Mouse (Mus musculus) kidney, adult 11 months (tissue): ENCODE measurements around the gene 4921524J17Rik.

ENCODE experiments used
- DNase-seq: peaks from one replicate; pipeline ENCODE4 v3.0.0; 2022

The 4921524J17Rik gene

DNA sequence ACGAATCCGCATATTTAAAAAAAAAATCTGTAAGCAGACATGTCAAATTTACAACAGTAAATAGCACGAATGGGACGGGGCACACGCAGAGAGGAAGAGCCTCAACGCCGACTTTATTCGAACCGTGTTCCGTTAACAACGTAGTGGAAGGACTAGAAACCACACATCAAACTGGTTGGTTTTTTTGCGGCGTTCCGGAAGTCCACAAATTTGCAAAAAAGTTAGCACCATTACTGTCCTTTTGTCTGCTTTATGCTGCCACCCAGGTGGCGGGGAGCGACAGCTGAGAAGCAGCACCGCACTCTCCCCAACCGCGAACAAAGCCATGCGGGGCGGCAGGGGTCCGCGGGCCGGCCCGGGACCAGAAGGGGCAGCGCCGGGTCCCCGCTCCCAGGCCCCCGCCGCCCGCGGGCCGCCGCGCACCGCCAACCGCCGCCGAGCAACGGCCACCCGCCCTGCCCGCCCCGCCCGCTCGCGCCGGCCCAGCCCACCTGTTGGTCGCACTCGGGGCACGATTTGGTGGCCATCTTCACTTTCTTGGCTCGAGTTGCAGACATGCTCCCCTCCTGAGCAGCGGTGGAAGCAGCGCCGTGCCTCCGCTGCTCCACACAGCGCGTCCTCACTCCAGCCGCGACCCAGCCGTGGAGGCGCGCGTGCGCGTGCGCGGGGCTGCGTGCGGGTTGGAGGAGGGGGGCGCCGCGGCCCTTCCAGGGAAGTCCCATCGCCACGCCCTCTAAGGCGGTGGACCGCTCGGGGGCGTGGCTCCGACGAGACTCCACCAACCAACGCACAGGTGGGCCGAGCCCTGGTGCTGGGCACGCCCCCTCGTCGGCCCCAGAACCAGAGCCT is at the start of gene 4921524J17Rik:
4921524J17Rik (minus strand) TSS at position 666 of the 849 bp plus-strand sequence.
- DNase-seq = peak; percentile 97

DNA sequence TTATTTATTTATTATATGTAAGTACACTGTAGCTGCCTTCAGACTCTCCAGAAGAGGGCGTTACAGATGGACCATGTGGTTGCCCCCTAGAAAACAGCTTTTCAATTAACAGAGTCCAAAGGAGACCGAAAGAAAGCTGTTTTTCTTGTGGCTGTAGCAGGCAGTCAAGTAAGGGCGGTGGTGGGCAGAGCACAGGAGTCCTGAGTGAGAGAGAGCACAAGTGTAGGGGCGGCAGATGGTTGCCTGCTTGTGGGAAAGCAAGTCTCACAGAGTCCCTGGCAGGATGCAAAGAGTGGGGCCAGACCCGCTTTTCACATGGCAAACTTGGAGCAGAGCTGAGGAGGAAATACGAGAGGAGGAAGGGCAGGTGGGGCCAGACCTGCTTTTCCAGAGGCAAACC is 49.8 kb upstream of the 4921524J17Rik start:
- no peak for DNase-seq

DNA sequence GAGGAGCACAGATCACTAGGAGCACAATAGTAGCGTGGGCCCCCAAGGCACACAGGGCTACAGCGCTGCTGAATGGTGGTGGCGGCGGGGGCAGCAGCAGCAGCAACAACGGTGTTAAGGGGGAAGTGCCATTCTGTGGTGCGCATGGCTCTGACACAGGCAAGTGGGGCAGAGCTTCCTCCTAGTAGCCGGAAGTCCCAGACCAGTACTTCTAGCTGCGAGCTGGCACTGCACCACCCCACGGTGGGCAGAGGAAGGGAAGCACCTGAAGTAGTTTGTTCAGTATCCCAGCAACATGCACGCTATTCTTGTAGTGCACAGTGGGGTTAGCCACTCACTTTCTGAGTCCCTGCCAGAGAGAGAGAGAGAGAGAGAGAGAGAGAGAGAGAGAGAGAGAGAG is 49.3 kb upstream of the 4921524J17Rik start:
- no peak for DNase-seq

DNA sequence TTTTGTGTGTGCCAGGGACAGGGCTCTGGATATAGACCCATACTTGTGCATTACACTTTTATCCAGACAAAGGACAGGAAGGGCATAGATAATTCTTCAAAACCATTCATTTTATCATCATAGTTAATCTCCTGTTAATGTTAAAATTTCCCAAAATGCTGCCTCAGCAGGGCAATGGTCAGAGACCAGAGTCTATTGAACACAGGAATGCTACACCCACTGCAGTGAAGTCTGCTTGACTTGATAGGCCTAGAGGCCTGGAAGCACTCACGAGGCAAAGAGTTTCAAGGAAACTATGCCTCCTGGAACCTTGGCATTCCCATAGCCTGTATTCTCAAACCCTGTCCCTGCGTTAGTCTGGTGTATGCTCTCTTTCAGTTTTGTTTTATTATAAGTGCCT is 47.1 kb upstream of the 4921524J17Rik start:
- DNase-seq = peak; percentile 63

DNA sequence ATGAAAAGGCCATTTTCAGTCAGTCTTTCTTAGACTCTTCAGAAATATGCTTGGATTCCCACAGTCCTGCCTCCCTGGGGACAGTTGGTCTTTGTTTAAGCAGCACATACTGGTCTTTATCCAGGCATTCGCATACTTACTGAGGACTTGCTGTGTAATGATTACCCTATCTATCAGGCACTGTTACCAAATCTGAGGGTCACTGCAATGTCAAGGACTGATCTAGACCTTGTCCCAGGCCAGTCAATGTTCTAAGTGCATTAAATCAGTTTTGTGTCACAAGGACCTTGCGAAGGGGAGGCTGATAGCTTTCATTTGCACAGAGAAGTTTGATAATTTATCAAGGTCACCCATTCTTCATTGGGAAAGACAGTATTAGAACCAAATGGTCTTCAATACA is 45.8 kb upstream of the 4921524J17Rik start:
- no peak for DNase-seq

DNA sequence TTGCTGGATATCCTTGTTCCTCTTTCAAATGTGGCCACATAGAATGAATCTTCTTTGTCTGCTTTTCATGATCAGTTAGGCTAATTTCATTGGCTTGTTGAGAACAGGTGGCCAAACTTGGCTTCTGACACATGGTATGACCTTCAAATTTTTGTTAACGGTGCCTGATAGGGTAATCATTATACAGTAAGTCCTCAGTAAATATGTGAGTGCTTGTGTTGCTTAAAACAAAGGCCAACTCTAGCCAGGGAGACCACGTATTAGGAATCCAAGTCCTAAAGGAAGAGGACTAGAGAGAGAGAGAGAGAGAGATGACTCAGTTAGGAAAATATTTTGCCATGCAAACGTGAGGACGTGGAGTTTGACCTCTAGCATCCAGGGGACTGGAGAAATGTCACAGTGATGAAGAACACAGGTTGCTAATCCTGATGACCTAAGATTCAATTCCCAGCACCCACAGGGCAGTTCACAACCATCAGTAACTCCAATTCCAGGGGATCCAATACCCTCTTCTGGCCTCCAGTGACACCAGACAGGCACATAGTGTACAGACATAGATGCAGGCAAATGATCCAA is 44.4 kb upstream of the 4921524J17Rik start:
- no peak for DNase-seq

DNA sequence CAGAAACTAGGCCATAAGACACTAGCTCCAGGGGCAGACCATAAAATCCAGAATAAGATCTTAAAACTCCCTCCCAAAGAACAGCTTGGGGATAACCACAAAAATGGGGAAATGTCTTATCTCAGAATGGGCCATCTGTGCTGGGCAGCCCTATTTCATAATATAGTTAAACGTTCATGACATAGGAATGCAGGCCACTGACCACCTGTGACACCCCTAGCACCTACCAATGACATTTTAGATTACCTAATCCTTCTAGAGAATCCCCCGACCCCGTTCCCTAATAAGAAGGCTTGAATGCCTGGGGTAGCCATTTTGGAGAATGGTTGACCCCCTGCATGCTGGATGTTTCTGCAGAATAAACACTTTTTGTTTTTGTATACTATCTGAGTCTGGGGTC is 42.3 kb upstream of the 4921524J17Rik start:
- DNase-seq = no peak

DNA sequence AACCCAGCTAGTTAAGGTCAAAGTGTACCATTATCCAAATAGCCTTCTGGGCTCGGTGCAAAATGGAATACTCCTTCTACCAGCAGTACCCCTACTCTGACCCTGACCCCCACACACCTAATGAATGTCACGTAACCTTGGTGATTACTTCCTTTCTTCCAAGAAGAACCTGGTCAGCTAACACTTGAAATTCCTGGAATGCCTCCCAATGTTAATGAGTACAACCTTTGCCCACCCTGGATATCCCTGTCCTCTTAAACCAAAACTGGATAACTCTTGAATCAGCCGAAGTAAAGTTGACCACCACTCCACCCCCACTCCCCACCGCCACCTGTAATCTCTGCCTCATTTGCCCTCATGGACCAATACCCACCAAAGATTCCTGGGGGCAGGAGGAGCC is 40.6 kb upstream of the 4921524J17Rik start:
- DNase-seq = peak; percentile 68

DNA sequence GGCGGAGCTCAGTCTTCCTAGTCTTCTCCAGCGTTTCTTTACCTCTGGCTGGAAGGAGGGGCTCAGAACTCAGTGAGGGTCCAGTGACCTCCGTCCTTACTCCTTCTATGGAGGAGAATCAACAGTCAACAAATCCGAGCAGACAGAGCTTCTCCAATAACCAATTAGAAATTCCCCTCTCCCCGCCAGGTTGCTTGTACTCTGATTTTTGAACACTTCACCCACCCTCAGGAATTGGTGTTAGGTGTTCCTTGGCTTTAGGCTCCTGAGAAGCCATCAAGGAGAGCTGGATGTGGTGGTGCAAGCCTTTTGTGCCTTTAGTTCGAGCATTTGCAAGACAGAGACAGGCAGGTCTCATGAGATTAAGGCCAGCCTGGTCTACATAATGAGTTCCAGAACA is 40.2 kb upstream of the 4921524J17Rik start:
- no peak for DNase-seq

DNA sequence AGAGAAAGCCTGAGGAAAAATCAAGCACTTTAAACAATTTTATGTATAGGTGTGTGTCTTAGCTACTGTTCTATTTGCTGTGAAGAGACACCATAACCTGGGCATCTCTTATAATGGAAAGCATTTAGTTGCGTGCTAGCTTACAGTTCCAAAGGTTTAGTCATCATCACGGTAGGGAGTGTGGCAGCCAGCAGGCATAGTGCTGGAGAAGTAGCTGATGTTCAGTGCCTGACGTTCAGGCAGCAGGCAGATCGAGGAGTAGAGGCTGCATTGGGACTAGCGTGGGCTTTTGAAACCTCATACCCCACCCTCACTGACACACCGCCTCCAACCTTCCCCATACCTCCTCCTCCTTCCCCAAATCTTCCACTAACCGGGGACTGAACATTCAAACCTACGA is 38.1 kb upstream of the 4921524J17Rik start:
- DNase-seq = no peak

DNA sequence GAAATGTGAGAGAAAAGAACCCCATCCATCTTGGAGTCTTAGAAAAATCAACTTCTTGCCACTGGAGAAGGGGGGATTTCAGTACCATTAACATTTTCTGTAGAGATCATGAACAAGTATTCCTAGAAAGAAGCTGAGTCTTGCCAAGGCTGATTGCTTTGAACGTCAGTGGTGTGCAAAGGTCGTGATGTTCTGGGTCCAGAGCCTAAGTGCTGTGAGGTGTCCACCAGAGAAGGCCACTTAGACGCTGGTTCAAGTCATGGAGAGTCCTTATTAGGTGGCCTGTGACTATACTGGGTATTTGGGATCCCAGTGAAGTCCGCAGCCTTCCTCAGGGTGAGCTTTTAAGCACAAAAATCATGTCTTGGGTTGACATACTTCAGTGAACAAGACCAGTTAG is 33.4 kb upstream of the 4921524J17Rik start:
- DNase-seq = no peak

DNA sequence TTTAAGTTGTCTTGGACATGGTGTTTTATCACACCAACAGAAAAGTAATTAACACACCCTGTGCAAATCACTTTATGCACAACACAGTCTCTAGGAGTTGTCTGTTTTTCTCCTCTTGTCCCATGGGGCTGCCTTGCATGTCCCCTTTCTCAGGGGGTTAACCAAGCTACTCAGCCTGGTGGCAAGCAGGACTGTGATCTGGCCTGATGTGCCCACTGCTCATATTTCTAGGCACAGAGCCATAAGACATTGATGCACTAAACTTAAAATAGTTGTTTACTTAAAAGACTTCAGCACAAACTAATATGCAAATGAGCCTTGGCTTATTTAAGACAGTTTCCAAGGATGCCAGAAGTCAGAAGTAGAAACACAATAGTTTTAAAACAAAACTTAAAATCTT is 31.7 kb upstream of the 4921524J17Rik start:
- no peak for DNase-seq

DNA sequence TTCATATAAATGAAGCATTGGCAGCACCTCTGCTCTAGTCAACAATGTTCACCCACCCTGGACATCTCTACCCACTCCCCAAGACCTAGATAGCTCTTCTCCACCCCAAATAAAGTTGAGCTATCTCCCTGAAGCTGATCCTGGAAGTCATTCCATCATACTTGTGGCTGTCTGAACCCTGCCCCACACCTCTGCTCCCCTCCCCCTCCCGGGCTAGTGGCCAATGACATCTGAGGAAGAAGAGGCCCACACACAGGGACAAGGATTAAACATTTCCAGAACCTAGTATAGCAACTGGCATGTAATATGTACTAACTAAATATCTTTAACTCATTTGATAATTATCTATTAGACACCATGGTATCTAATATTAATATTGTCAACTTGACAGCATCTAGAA is 29.8 kb upstream of the 4921524J17Rik start:
- peak; percentile 64 for DNase-seq

DNA sequence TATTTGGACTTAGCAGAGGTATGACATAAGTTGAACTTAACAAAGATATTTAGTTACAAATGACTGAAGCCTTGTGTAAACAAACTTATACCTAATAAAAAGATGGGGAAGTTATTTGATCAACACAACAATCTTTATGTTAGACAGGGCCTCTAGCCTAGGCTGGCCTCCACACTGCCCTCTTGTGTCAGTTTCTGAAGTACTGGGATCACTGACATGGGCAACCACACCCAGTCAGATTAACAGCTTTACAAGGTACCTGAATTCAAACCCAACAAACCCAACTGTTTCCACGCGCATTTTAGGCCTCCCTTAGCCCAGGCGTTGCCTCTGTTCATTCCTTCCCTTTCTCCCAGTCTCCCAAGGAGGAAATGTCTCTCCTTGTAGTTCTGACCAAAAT is 28.7 kb upstream of the 4921524J17Rik start:
- DNase-seq = peak; percentile 15

DNA sequence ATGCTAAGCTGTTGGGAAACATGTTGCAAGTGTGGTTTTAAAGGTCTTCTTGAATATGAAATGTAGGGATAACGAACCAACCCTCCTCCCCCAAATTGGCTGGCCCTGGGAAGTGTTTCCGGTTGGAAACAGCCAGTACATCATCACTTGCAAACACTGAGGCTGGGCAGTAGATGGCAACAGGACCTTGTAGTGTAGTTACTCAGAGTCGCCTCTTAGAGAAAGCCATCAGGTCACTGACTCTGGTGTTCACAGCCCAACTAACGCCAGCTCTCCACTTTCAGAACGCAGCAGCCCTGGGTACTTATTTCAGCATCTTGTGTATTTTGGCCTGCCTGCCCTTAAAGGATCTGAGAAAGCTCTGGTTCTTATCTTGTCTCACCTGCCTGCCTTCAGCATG is 28.2 kb upstream of the 4921524J17Rik start:
- peak; percentile 24 for DNase-seq

DNA sequence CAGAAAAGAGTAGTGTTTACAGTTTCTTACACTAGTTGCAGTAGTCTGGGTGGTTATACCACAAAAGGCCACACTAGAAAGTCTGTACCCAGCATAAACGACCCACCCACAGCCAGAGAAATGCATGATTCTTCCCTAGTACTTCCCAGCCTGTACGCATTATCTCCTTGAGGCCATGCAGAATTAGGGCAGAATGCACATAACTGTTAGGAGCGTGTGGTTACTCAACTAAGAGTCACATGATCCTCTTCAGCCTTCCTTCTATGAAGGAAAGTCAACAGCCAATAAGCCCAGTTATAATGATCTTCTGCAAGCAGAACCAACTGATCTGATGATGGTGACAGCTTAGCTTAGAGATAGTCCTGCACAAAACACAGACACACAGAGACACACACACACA is 26.9 kb upstream of the 4921524J17Rik start:
- no peak for DNase-seq

DNA sequence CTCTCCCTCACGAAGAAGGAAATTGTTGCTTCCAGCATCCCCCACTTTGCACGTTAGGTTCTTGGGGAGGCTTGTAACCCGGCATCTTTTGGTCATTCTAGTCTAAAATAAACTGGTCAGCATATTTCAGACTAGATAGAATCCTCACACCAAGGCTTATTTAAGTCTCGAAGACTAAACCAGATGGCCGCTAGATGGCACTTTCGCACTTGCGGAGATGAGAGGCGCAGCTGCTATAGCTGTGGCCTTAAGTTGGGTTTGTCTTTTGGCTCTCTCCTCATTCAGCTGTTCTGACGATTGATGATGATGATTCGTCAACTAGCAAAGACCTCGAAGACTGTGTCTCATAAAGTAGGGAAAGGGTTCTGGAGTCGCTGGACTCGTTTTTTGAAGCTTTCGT is 23.9 kb upstream of the 4921524J17Rik start:
- DNase-seq = peak; percentile 29

DNA sequence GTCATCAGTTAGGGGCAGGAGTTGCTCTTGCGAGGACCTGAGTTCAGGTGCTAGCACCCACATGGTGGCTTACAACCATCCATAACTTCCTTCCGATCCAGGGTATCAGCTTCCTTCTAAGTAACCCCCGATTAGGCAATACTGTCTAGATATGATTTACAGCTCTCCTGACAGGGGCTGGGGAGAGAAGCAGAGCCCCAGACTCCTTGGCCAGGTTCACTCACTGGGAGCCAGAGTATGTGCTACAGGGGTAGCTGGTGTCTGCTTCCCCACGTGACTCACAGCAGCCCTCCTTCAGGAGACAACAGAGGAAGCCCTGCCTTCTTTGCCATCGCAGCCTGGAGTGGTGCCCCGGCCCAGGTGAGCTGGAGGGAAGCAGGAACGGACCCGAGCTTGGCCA is 22.1 kb upstream of the 4921524J17Rik start:
- DNase-seq = no peak

DNA sequence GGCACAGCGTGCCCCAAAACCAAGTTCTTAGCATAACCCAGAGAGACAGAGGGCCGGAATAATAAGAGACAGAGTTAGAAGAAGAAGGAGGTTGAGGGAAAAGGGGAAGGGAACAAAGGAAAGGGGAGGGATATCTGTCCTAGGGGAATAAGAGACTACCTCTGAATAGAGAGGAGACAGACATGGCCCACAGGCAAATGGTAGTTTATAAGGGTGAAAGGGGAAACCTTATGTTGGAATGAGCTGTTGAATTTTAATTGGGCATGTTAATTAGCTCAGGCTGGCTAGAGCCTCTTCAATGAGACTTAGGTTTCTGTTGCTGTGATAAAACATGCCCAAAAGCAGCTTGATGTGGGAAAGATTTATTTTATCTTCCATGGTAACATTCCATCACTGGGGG is 20.6 kb upstream of the 4921524J17Rik start:
- DNase-seq = no peak

DNA sequence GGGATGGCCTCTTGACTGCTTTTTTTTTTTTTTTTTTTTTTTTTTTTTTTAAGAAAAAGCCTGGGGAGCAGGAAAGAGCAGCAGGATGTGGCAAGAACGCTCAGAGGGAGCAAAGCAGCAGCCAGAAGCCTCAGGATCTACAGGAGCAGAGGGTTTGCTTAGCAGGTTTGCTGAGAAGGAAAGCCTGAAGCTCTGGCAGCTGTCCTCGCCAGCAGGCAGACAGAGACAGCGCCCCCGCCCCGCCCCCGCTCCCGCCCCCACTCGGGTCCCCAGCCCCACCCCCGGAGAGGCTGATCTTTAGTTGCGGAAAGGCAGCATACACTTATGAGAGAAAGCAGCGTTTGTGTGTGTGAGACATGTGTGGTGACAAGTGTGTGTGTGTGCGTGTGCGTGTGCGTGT is 19.7 kb upstream of the 4921524J17Rik start:
- DNase-seq = no peak

DNA sequence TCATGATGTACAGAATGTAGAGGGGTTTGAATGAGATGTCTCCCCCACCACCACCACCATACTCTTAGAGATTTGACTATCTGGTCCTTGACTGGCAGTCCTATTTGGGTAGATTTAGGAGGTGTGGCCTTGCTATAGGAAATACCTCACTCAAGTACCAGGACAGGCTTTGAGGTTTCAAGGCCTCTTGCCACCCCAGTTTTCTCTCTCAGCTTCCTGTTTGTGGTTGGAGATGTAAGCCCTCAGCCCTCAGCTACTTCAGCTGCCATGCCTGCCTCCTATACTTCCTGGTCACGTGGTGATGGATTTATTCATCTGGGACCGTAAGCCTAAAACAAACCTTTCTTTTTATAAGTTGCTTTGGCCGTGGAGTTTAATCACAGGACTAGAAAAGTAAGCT is 17.7 kb upstream of the 4921524J17Rik start:
- no peak for DNase-seq

DNA sequence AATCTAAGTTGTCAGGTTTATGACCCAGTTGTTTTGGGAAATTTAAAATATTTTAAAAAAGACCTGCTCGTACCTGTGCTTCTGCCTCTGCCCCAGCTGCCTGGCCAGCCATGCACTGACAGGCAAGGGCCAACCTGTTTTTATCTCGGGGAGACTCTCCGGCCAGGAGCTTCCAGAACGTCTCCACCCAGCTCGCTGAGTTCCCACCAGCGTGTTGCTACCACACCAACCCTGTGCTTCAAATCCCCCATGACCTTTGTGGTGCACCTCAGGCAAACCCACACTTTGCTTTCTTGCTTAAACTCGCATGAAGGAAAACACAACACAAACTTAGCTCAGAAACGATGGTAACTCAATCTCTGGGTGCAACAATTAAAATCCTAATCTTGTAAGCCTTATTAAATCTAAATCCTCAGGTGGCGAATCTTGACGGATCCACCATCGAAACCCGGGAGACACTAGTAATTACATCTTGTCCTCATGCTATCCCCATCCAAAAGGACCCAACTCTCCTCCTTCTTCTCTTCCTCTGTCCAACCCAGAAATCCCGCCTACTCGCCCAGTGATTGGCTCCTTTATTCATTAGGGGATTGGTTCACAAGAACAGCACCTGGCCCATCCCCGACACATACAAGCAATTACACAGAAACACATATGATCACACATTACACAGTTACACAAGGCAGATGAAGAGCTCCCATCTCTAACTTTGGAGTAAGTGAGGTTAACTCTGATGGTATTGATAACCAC is 13.5 kb upstream of the 4921524J17Rik start:
- no peak for DNase-seq

DNA sequence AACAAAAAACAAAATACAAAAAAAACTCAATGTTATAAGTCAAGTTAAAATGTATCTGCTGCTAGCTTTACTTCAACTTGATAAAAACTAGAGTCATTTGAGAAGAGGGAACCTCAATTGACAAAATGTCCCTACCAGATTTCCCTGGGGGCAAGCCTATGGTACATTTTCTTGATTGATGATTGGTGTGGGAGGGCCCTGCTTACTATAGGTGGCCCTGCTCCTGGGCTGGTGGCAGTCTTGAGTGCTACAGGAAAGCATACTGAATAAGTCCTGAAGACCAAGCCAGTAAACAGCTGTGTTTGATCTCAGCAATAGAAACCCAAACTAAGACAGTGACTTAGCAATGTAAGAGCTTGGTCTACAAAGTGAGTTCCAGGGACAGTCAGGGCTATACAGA is 11.5 kb upstream of the 4921524J17Rik start:
- DNase-seq = no peak

DNA sequence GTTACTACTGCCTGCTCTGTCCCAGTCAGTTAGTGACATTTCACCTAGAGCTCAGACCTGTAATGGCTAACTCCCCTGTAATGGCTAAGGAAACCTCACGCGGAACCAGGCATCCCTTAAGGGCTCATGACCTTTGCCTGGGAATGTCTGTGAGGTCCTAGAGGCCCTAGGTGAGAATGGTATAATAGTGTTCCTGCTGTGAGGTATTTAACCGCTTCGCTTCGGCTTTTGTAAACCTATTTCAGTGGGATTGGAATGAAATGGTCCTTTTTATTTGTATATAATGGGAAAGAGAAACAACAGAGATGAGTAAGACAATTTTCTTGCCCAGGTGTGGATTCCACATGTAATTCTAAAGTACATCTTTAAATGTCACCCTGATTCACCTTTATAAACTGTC is 8.9 kb upstream of the 4921524J17Rik start:
- peak; percentile 17 for DNase-seq
